Mouse (Mus musculus) induced T-regulatory cell, adult 2 months (primary cell): ENCODE data around the gene B3gnt4.
"Not testable (repeated sequence)": the region's sequence is repeated elsewhere in the genome, so short reads cannot be mapped to it uniquely, and the experiment has no call there.

Experiments used
- DNase-seq: peaks from one replicate; pipeline ENCODE4 v3.0.0-alpha.2; 2012; ENCODE audit warnings: low read depth

The B3gnt4 gene

GRCm38 (mm10) chr5:123510160-123510559 lies at the start of gene B3gnt4:
Gene B3gnt4 (plus strand): TSS chr5:123510460.
- DNase-seq = no peak

- peak; percentile 35 for DNase-seq
Observed at GRCm38 (mm10) chr5:123461420-123461819, 48.8 kb upstream of the B3gnt4 start.

DNA sequence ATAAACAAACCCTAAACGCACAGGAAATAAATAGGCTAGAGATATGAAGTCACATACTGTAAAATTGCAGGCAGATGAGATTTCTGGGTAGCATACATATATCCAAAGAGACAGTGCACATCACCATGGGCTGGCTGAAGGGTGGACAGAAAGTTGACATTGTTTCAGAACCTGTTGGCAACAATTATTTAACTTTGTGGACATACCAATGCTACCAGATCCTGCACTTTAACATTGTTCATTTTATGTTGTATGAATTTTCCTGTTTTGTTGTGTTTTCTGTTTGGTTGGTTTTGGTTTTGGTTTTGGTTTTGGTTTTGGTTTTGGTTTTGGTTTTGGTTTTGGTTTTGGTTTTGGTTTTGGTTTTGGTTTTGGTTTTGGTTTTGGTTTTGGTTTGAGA lies 45.6 kb upstream of the B3gnt4 start:
- peak; percentile 60 for DNase-seq

DNA sequence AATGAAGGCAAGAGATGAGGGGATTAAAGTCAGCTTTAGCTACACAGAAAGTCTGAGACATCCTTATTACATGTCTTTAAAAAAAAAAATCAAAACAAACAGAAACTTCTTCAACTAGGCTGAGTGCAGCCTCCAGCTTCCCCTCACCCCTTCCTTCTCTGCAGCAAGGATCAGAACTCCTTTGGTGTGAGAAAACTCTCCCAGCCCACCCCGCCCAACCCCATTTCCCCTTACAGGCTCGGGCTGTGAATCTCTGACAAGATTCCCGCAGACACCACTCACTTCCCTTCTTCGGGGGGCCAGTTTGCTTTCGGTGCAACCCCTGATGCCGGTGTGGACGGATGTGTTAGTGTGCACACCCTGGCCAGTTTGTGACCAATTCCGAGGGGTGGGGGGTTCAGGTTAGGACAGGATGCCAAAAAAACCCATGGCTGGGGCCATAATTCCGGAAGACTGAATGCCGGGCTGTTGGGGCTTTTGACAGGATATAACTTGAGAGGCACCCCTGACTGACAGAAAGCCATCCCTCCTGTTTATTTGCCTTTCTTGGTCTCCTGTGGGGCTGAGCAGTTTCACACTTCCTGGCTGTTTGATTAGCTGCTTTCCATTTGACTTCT lies 39.4 kb upstream of the B3gnt4 start:
- DNase-seq = peak; percentile 74

DNA sequence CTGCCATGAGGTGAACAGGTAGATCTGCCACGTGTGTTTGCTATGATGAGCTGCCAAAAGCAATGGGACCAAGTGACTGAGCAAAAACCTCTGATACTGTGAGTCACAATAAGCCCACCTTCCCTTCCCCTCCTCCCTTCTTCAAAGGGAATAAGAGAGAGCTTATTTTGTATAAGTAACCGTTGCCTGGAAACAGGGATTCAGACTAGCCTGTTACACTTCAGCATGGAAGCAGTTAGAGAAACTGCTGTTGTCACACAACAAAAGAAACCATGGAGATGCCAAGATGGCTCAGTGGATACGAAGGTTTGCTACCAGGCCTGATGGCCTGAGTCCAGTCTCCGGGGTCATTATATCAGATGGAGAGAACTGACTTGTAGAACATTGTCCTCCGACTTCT lies 36.4 kb upstream of the B3gnt4 start:
- DNase-seq = no peak

DNA sequence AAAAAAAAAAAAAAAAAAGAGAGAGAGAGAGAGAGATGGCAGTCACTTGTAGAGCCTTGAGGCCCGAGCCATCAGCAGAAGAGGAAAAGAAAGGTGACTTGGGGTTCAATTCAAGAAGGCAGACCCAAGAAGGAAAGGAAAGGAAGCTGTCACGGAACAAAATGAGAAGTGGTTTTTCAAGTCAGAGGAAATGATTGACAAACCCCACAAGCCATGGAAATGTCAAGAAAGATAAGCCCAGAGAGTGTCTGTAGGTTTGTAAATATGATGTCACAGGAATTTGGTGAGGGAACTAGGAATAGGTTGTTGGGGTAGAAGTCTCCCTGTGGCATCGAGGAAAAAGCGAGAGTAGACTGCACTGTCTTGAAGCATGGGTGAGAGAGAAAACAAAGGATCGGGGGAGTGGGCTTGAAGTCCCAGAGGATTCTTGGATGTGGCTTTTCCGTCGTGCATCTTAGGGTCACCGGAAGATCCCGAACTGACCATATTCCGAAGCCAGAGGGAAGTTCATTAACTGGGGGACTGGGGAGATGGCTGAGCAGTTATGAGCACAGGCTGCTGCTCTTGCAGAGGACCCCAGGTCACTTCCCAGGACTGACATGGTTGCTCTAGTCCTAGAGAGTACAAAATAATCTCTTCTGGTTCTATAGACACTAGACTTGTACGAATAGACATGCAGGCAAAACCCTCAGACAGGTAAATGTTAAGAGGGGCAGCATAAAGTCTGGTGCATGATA lies 22.4 kb upstream of the B3gnt4 start:
- no peak for DNase-seq

DNA sequence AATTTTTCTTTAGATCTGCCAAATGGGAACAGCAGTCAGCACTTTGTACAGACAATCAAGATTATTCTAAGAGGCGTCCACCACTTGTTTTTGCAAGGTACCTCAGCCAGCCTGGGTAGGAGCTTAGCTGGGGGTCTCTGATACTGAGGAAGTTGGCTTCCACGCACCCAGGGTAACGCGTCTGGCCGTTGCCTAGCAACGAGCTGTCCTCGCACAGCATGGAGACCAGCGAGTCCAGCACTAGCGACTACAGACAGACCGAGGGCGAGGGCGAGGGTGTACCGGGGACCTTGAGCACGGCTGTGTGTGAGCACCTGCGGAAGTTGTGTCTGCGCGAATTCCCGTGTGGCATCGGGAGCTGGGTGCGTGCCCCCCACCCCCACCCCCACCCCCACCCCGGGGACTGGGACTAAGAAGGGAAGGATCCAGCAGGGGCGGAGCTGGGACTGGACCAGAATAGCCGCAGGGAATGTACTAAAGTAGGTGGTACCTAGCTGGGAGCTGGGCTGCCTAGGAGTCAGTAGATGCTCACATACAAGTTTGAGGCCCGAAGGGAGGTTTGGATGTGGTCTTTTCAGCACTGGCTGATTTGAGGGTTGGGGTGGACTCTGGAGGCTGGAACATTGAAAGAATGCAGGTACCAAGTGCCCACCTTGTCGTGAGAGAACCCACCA lies 21.0 kb upstream of the B3gnt4 start, which contains the start of the genes Lrrc43 and Il31:
Gene Lrrc43 (plus strand): TSS at position 194 of the 674 bp plus-strand sequence.
Gene Il31 (minus strand): TSS at position 378 of the 674 bp plus-strand sequence.
- no peak for DNase-seq

GRCm38 (mm10) chr5:123489935-123490334 lies 20.3 kb upstream of the B3gnt4 start:
- DNase-seq = no peak

DNA sequence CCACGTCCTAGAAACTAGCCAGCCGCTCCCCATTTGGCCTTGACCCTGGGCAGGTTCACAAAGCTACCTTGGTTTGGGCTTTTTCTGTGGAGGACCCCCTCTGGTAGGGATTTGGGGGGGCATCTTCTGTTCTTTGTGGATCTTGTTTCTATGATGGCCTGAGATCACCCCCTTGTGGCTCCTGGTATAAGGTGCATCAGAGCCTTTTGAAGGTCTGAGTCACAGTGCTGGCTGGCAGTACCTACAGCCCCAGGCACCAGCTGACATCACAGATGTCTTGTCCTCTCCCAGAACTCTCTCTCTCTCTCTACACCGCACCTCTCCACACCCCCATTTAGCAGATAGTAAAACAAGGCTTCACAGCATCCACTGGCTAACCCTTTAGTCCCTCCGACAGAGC lies 10.5 kb upstream of the B3gnt4 start:
- DNase-seq = peak; percentile 73

- no peak for DNase-seq
Observed at GRCm38 (mm10) chr5:123501973-123502372, 8.3 kb upstream of the B3gnt4 start.

GRCm38 (mm10) chr5:123507936-123508723 lies 2.1 kb upstream of the B3gnt4 start:
- DNase-seq = peak; percentile 93

GRCm38 (mm10) chr5:123508921-123509320 lies 1.3 kb upstream of the B3gnt4 start:
- peak; percentile 38 for DNase-seq

DNA sequence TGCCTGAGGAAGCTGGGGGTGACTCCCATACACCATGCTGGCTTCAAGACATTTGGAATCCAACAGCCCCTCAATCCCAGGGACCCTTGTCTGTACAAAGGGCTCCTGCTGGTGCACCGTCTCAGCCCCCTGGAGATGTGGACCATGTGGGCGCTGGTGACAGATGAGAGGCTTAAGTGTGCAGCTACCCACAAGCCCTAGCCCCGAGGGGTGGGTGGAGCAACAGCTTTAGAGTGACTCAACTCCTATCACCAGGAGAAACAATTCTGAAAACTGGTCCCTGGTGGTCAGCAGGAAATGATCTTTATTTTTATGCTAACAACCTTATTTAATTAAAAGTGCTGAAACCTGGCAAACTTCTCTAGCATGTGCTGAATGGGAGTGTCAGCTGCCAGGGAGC lies 1.2 kb downstream of the B3gnt4 start:
- DNase-seq = not testable (repeated sequence)

DNA sequence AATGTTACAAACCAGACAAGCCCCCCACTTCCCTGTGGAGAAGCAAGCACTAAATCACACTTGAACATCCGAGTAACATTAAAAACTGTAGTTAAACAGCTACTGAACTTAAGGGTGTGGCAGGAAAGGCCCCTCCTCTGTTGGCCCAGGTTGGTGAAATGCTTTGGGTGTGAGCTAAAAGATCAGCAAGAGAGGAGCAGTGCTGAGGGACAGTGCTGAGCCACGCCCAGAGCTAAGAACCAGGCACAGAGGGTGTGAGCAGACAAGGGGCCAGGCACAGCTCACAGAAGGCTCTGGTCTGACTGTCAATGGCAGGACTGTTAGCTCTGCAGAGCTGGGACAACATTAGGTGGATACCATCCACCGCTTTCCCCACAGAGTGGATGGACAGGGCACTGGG lies 1.8 kb downstream of the B3gnt4 start:
- DNase-seq = peak; percentile 42

DNA sequence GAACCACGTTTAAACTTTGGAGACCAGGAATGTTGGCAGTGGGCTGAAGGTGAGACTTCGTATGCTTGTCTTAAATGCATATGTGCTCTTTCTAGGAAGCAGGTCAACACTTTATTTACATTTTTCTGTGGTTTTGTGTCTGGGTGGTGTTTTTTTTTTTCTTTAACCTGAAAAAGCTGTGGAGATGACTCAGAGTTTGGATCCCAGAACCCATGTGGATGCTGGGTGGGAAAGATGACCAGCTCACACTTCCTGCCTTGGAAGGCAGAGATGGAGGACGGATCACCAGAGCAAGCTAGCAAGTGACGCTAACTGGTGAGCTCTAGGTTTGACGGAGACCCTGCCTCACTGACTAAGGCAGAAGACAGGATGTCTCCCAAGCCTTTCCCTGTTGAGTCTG lies 4.6 kb downstream of the B3gnt4 start:
- no peak for DNase-seq

DNA sequence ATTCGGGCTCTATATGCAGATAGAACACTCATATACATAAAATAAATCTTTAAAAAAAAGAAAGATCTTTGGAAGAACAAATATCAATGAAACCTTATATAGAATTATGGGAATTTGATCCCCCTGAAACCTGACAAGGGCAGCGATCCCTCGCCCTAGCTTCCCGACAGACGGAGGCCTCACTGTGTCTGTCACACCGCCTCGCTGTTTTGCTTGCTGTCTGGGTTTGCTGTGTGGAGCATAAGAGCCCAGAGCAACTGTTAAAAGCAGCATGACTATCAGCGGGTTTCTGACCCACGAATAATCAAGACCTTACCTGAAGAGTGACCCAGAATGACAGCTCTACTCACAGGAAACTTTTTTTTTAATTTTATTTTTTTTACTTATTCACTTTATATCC lies 10.4 kb downstream of the B3gnt4 start:
- DNase-seq = no peak

DNA sequence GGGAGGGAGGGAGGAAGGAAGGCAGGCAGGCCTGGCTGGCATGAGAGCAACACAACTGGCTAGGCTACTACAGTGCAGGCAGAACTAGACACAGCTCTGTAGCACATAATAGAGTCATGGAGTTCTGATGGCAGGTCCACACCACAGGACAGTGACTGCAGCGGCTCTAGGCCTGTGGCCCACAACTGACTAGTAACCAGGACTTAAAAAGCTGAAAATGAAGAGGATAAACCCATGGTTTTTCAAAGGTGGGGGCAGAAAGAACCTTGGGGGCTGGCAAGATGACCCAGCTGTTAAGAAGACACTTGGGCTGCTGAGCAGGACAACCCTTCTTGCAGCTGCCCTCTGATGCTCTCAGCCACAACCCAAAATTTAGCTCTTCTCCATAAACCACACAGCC lies 11.4 kb downstream of the B3gnt4 start:
- no peak for DNase-seq

DNA sequence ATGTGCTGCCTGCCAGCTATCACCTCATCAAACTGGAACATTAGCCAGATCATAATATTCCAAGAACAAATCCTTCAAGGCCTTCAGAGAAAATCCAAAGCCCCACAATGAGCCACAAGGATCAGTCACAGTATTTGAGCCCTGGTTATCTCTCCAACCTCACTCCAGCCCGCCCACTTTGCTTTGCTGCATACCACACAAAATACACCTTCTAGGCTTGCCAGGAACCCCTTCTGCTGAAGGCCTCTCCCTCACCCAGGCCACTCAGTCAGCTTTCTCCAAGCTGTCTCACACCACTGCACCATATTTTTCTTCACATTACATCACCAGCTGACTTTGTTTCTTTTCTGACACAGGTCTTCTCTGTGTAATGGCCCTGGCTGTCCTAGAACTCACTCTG lies 11.9 kb downstream of the B3gnt4 start:
- DNase-seq = no peak

- peak; percentile 100 for DNase-seq
Observed at GRCm38 (mm10) chr5:123523692-123524392, 13.6 kb downstream of the B3gnt4 start, which contains the start of gene Diablo. Gene Diablo (minus strand): TSS chr5:123524176.

GRCm38 (mm10) chr5:123524393-123524750 lies 14.1 kb downstream of the B3gnt4 start:
- no peak for DNase-seq

DNA sequence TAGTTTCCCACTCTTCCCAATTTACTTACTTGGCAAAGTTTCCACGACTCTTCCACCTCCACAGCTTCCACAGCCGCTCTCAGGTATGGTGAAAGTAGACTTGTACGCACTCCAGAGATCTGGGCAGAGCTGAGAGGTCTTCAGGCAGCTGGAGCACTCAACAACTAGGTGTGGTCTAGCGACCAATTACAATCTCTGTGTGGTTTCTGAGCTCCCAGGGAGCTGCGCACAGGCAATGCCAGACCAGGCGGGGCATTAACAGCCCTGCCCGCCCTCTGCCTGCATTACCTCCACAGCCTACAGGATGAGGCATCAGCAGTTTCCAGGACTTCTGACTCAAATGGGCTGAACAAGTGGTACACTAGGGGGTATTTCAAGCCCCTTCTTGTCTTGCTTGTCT lies 15.0 kb downstream of the B3gnt4 start, which contains the start of gene Gm49027:
Gene Gm49027 (minus strand): TSS at position 208 of the 400 bp plus-strand sequence.
- no peak for DNase-seq
